Mouse (Mus musculus) naive thymus-derived CD4-positive, alpha-beta T cell, adult 5 months (primary cell): ENCODE measurements around the gene Zfp472. TPM values are rescaled to one million over a fixed set of nuclear protein-coding genes. Genes with fewer than 3 reads are reported as not detected.

Source experiments
- polyA plus RNA-seq: library from polyadenylated mRNA; unstranded; fragments of 100-300 nt; shearing (Covaris generic); gene quantifications from one replicate; pipeline ENCODE4 v1.2.1, GENCODE M21; 2017

The Zfp472 gene
- polyA plus RNA-seq, result 24.2 TPM

GRCm38 (mm10) chr17:32965623-32966290 is at the start of gene Zfp472:
TSS of gene Zfp472 (plus strand) at chr17:32965814.

GRCm38 (mm10) chr17:32917131-32917530 is 48.5 kb upstream of the Zfp472 start, which contains the start of gene Cyp4f14:
TSS of gene Cyp4f14 (minus strand) at chr17:32917342.

GRCm38 (mm10) chr17:32947215-32947914 is 18.2 kb upstream of the Zfp472 start, which contains the start of gene Cyp4f13:
TSS of gene Cyp4f13 (minus strand) at chr17:32947402.

GRCm38 (mm10) chr17:32992699-32993474 is 27.3 kb downstream of the Zfp472 start, which contains the start of gene Zfp952:
TSS of gene Zfp952 (plus strand) at chr17:32993129.

Other genes starting within 250 kb of the Zfp472 start
- 42.9 TPM for gene Zfp871, start 177.5 kb upstream of the Zfp472 start, polyA plus RNA-seq
- gene Zfp811, start 155.9 kb upstream of the Zfp472 start, polyA plus RNA-seq, result not detected
- 5.1 TPM for gene Zfp799, start 135.6 kb upstream of the Zfp472 start, polyA plus RNA-seq
- 0.06 TPM for gene Zfp870, start 74.2 kb upstream of the Zfp472 start, polyA plus RNA-seq
- not detected for gene Cyp4f14, start 48.5 kb upstream of the Zfp472 start, polyA plus RNA-seq
- gene Cyp4f13, start 18.4 kb upstream of the Zfp472 start, polyA plus RNA-seq, result 54.0 TPM
- 12.2 TPM for gene Zfp952, start 27.3 kb downstream of the Zfp472 start, polyA plus RNA-seq
- gene Zfp763, start 67.6 kb downstream of the Zfp472 start, polyA plus RNA-seq, result 2.1 TPM
- gene 4921501E09Rik, start 102.2 kb downstream of the Zfp472 start, polyA plus RNA-seq, result not detected
- gene Zfp563, start 123.5 kb downstream of the Zfp472 start, polyA plus RNA-seq, result 3.1 TPM
- not detected for gene Morc2b, start 173.9 kb downstream of the Zfp472 start, polyA plus RNA-seq
- not detected for gene Olfr55, start 202.6 kb downstream of the Zfp472 start, polyA plus RNA-seq
- not detected for gene Olfr239, start 225.5 kb downstream of the Zfp472 start, polyA plus RNA-seq